Comparison of ENCODE assay signal across 8 mouse cellular contexts in the genomic region with DNA sequence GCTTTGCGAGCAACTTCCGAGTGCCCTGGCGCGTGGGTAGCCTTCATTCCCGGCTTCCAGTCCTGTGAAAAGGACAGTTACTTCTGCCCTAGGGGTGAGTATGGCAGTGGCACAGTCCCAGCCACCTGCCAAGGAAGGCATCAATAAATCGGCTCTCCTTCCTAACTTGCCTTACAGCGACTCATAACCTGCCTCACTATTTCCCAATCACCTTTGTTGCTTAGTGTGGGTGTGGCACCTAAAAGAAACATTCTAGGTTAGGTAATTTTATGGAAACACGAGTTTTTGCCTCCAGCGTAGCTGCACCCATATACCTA. TPM values are rescaled to one million over a fixed set of nuclear protein-coding genes. Genes with fewer than 3 reads are reported as not detected.
DNase-seq lines count a peak whose midpoint lies in the region; ATAC-seq and TF ChIP-seq lines count a peak whose summit lies in the region.

No protein-coding gene starts in this region.

- H3K27me3 ChIP-seq in heart, embryonic 10.5 days (ENCODE audit: insufficient read depth, poor library complexity, severe bottlenecking): no peaks in the 10 kb centered on the region
- no peaks in the 10 kb centered on the region for H3K27me3 ChIP-seq in limb, embryonic 14.5 days (ENCODE audit: control insufficient read depth, insufficient read depth, low read length)
- no peaks in the 10 kb centered on the region; the same call in 1 of the 2 replicates for H3K27me3 ChIP-seq in neural tube, embryonic 14.5 days (ENCODE audit: control insufficient read depth, insufficient read depth, low read length)

- H3K9ac ChIP-seq in limb, embryonic 14.5 days (ENCODE audit: low read depth, low read length, severe bottlenecking): peak overlapping the region; percentile 86
- H3K9ac ChIP-seq in neural tube, embryonic 14.5 days (replicated peaks; ENCODE audit: low read depth, low read length): peak overlapping the region; percentile 67

- DNase-seq in heart, embryonic 10.5 days (ENCODE audit: low spot score): no peak
- DNase-seq in heart, adult 18-20 months: no peak
- peak; percentile 15 for DNase-seq in ES-CJ7 (ENCODE audit: low read depth, low spot score)
- peak; percentile 13 for DNase-seq in limb, embryonic 14.5 days (ENCODE audit: low spot score)
- DNase-seq in thymus, postnatal 25 days: no peak
- DNase-seq in left cerebral cortex, adult 9 months (ENCODE audit: low spot score in 2 of 2): no peak

- H3K4me3 ChIP-seq in heart, embryonic 10.5 days: peak overlapping the region; percentile 83
- H3K4me3 ChIP-seq in limb, embryonic 14.5 days (replicated peaks; ENCODE audit: low read length): peak overlapping the region; percentile 89
- H3K4me3 ChIP-seq in neural tube, embryonic 14.5 days (ENCODE audit: low read depth, low read length): peak overlapping the region; percentile 96

- WGBS in heart, embryonic 10.5 days: 12% methylated on average over 9 of the region's 9 CpGs
- 7% methylated on average over 9 of the region's 9 CpGs for WGBS in limb, embryonic 14.5 days
- 9% methylated on average over 9 of the region's 9 CpGs for WGBS in neural tube, embryonic 14.5 days

- ATAC-seq in erythroid progenitor cell, adult 5-6 weeks (replicated peaks; ENCODE audit: low FRiP score, poor library complexity, severe bottlenecking): peak; percentile 39
- 0 out of 2 replicates have a peak, but pooled peaks have one; percentile 4 for ATAC-seq in limb, embryonic 14.5 days (ENCODE audit: low FRiP score, low read depth)
- ATAC-seq in neural tube, embryonic 14.5 days (ENCODE audit: low read depth): peak; percentile 50; the same call in 1 of the 2 replicates

- H3K36me3 ChIP-seq in heart, embryonic 10.5 days: peaks cover 12% of the 10 kb centered on the region
- no peaks in the 10 kb centered on the region for H3K36me3 ChIP-seq in limb, embryonic 14.5 days (ENCODE audit: control insufficient read depth, insufficient read depth, low read length)
- H3K36me3 ChIP-seq in neural tube, embryonic 14.5 days (ENCODE audit: control insufficient read depth, insufficient read depth, low read length): no peaks in the 10 kb centered on the region

- H3K9me3 ChIP-seq in heart, embryonic 10.5 days: peaks cover 5% of the 10 kb centered on the region; the same call in 1 of the 2 replicates
- 0 out of 2 replicates have a peak, but pooled peaks cover 6% of the 10 kb centered on the region for H3K9me3 ChIP-seq in limb, embryonic 14.5 days (ENCODE audit: control insufficient read depth, low read length)
- peaks cover 4% of the 10 kb centered on the region; the same call in 1 of the 2 replicates for H3K9me3 ChIP-seq in neural tube, embryonic 14.5 days (ENCODE audit: control insufficient read depth, low read length)

- H3K27ac ChIP-seq in heart, embryonic 10.5 days: peak overlapping the region; percentile 98
- no peak overlapping the region for H3K27ac ChIP-seq in limb, embryonic 14.5 days (replicated peaks; ENCODE audit: low read depth, low read length)
- peak overlapping the region; percentile 89 for H3K27ac ChIP-seq in neural tube, embryonic 14.5 days (ENCODE audit: low read depth, low read length)

- H3K4me1 ChIP-seq in heart, embryonic 10.5 days: peaks cover 6% of the 10 kb centered on the region
- peaks cover 9% of the 10 kb centered on the region; the same call in 1 of the 2 replicates for H3K4me1 ChIP-seq in limb, embryonic 14.5 days (ENCODE audit: control insufficient read depth, insufficient read depth, low read length)
- peaks cover 14% of the 10 kb centered on the region; the same call in 1 of the 2 replicates for H3K4me1 ChIP-seq in neural tube, embryonic 14.5 days (ENCODE audit: control insufficient read depth, insufficient read depth, low read length)

- TF ChIP-seq POLR2A in limb, embryonic 14.5 days (IDR thresholded peaks at IDR 0.05; ENCODE audit: borderline replicate concordance, extremely low read depth, insufficient read depth, insufficient read length): no peak

- H3K4me2 ChIP-seq in limb, embryonic 14.5 days (replicated peaks; ENCODE audit: low read depth, low read length, severe bottlenecking): peak overlapping the region; percentile 52
- peak overlapping the region; percentile 75 for H3K4me2 ChIP-seq in neural tube, embryonic 14.5 days (ENCODE audit: low read depth, low read length)

RNA-seq across cellular contexts. Expression of a gene that starts 0.6 kb away (rescaled TPM):
- 50.3 and 61.2 TPM in 2 replicates for polyA plus RNA-seq in heart, embryonic 10.5 days (2016; fragmentation: Nextera tagmentation; extraction: Ambion mirVana)
- total RNA-seq in heart, adult 18-20 months (2021): 10 to 100 TPM; 37.0 to 45.2 TPM
- 20.5 and 21.3 TPM in 2 replicates for total RNA-seq in erythroid progenitor cell, adult 5-6 weeks (2015; ENCODE audit: low replicate concordance)
- 20.2 and 43.7 TPM in 2 replicates for total RNA-seq in erythroid progenitor cell, adult 5-6 weeks (2017; ENCODE audit: low replicate concordance)
- polyA plus RNA-seq in limb, embryonic 14.5 days (2012; rRNA removed): 26.5 and 49.3 TPM in 2 replicates
- 67.3 and 83.7 TPM in 2 replicates for polyA plus RNA-seq in limb, embryonic 14.5 days (2014; fragmentation: Nextera tagmentation; extraction: Ambion mirVana)
- polyA plus RNA-seq in neural tube, embryonic 14.5 days (2014; fragmentation: Nextera tagmentation; extraction: Ambion mirVana): 62.8 and 70.8 TPM in 2 replicates

RNA-seq across cellular contexts. Expression of a gene that starts 24.3 kb away (rescaled TPM):
- 9.0 and 11.0 TPM in 2 replicates for polyA plus RNA-seq in heart, embryonic 10.5 days (2016; fragmentation: Nextera tagmentation; extraction: Ambion mirVana)
- 1 to 10 TPM; 3.2 to 4.3 TPM for total RNA-seq in heart, adult 18-20 months (2021)
- total RNA-seq in erythroid progenitor cell, adult 5-6 weeks (2015; ENCODE audit: low replicate concordance): not detected in 2 replicates
- not detected in 2 replicates for total RNA-seq in erythroid progenitor cell, adult 5-6 weeks (2017; ENCODE audit: low replicate concordance)
- 1.8 and 2.2 TPM in 2 replicates for polyA plus RNA-seq in limb, embryonic 14.5 days (2012; rRNA removed)
- polyA plus RNA-seq in limb, embryonic 14.5 days (2014; fragmentation: Nextera tagmentation; extraction: Ambion mirVana): 3.0 and 4.1 TPM in 2 replicates
- 18.3 and 26.6 TPM in 2 replicates for polyA plus RNA-seq in neural tube, embryonic 14.5 days (2014; fragmentation: Nextera tagmentation; extraction: Ambion mirVana)

RNA-seq across cellular contexts. Expression of a gene that starts 51.0 kb away (rescaled TPM):
- 34.4 and 38.1 TPM in 2 replicates for polyA plus RNA-seq in heart, embryonic 10.5 days (2016; fragmentation: Nextera tagmentation; extraction: Ambion mirVana)
- 10 to 100 TPM; 28.4 to 29.5 TPM for total RNA-seq in heart, adult 18-20 months (2021)
- total RNA-seq in erythroid progenitor cell, adult 5-6 weeks (2015; ENCODE audit: low replicate concordance): 121 and 177 TPM in 2 replicates
- total RNA-seq in erythroid progenitor cell, adult 5-6 weeks (2017; ENCODE audit: low replicate concordance): 229 and 248 TPM in 2 replicates
- 23.9 and 35.0 TPM in 2 replicates for polyA plus RNA-seq in limb, embryonic 14.5 days (2012; rRNA removed)
- 45.5 and 50.9 TPM in 2 replicates for polyA plus RNA-seq in limb, embryonic 14.5 days (2014; fragmentation: Nextera tagmentation; extraction: Ambion mirVana)
- 40.9 and 48.2 TPM in 2 replicates for polyA plus RNA-seq in neural tube, embryonic 14.5 days (2014; fragmentation: Nextera tagmentation; extraction: Ambion mirVana)

RNA-seq across cellular contexts. Expression of a gene that starts 60.0 kb away (rescaled TPM):
- 1.2 and 1.4 TPM in 2 replicates for polyA plus RNA-seq in heart, embryonic 10.5 days (2016; fragmentation: Nextera tagmentation; extraction: Ambion mirVana)
- 1 to 10 TPM in 1 of 2 experiments, under 1 TPM in 1; 0.47 to 1.2 TPM for total RNA-seq in heart, adult 18-20 months (2021)
- not detected in 2 replicates for total RNA-seq in erythroid progenitor cell, adult 5-6 weeks (2015; ENCODE audit: low replicate concordance)
- total RNA-seq in erythroid progenitor cell, adult 5-6 weeks (2017; ENCODE audit: low replicate concordance): 0.64 TPM in 1 of 2 replicates, not detected in the other
- polyA plus RNA-seq in limb, embryonic 14.5 days (2012; rRNA removed): 3.8 and 4.0 TPM in 2 replicates
- polyA plus RNA-seq in limb, embryonic 14.5 days (2014; fragmentation: Nextera tagmentation; extraction: Ambion mirVana): 2.6 and 4.5 TPM in 2 replicates
- polyA plus RNA-seq in neural tube, embryonic 14.5 days (2014; fragmentation: Nextera tagmentation; extraction: Ambion mirVana): 0.32 and 1.1 TPM in 2 replicates

Comparison
In these comparisons a context has a peak if more than half of its experiments do, and no peak if none do; other contexts are left out.
1. DNase-seq: peak in ES-CJ7 (single experiment) and limb, embryonic 14.5 days (single experiment); none in heart, embryonic 10.5 days (single experiment), heart, adult 18-20 months (0 of 2), thymus, postnatal 25 days (single experiment) and left cerebral cortex, adult 9 months (0 of 2).
2. Peak in every context shown above with its lines, with median percentiles within 50 percentile points of each other: H3K4me3 ChIP-seq and ATAC-seq.